Mouse (Mus musculus) kidney, adult 11 months (tissue): ENCODE measurements around the gene Olfr1325.
"Not testable (repeated sequence)": the region's sequence is repeated elsewhere in the genome, so short reads cannot be mapped to it uniquely, and the experiment has no call there.

ENCODE experiments used
- DNase-seq: peaks from one replicate; pipeline ENCODE4 v3.0.0; 2022

The Olfr1325 gene

DNA sequence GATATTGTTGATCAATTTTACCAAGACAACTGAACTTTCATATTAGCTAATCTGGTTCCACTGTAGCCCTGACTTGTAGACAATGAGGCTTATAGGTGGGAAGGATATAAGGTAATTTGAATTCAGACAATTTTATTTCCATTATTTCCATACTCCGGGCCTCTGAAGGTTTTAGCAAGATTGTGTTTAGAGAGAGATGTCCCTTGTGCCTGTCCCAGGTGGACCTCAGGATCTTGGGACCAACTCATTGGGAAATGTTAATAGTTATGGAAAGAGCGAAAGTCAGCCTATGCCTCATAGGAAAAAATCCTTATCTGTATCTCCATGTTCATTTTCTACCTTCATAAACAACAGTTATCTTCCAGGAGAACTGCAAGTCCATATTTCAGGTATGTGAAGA, at the start of gene Olfr1325:
Olfr1325 (plus strand) TSS at position 301 of the 400 bp plus-strand sequence.
- DNase-seq: no peak

- no peak for DNase-seq
Measured at GRCm38 (mm10) chrX:74574788-74575187, 17.7 kb upstream of the Olfr1325 start, which contains the start of gene Olfr1326-ps1. Olfr1326-ps1 (minus strand) TSS chrX:74574888.

DNA sequence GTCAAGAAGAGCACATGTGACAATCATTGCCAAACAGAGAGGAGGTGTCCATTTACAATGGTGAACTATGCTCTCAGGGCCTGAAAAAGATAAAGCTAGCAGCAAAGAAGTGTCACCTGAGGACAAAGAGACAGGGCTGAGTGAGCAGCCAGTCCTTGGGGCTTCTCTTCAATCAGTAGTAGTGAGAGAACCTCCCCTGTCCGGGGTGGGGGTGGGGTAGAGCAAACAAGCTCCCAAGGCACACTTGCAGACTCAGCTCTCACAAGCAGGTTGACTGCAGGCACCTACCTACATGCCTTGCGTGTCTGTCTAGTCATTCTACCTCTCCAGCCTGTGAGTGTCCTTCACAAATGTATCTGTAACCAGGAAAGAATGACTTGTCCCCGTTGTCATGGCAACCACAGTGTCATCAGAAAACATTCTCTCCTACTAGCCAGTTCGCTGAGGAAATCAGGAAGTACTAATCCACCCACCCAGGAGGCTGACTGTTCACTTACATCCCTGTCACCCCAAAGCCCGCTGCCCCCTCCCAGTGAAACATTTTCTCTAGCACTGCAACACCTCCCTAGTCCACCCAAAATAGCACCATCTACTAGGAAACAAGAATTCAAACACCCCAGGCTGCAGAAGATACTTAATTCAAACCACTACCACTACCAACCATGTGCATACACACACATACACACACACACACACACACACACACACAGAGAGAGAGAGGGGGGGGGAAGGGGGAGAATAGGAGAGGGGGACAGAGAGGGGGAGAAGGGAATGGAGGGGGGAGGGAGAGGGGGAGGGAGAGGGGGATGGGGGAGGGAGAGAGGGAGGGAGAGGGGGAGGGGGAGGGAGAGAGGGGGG, 53.2 kb downstream of the Olfr1325 start, which contains the start of gene Gm5640:
Gm5640 (minus strand) TSS at position 170 of the 858 bp plus-strand sequence.
- not testable (repeated sequence) for DNase-seq

GRCm38 (mm10) chrX:74646393-74646792, 53.9 kb downstream of the Olfr1325 start:
- DNase-seq: not testable (repeated sequence)
